Mouse (Mus musculus) stomach, embryonic 14.5 days (tissue): ENCODE measurements around the gene Map3k5. TPM values are rescaled to one million over a fixed set of nuclear protein-coding genes. Genes with fewer than 3 reads are reported as not detected.

Experiments used
- polyA plus RNA-seq: library from polyadenylated mRNA; unstranded; fragments of >200 nt; fragmentation: Nextera tagmentation; extraction: Ambion mirVana; gene quantifications from 2 replicates; pipeline ENCODE4 v1.2.1, GENCODE M21; 2014

Gene Map3k5
- polyA plus RNA-seq, 1 experiment from 2014 or later = 4.6 TPM

Other genes with a start within 250 kb of the Map3k5 start
- 0.23 and 0.55 TPM in 2 replicates for gene Il20ra, start 221.9 kb upstream of the Map3k5 start, polyA plus RNA-seq
- gene Slc35d3, start 83.0 kb upstream of the Map3k5 start, polyA plus RNA-seq = 0.14 and 0.21 TPM in 2 replicates
- gene Pex7, start 26.8 kb upstream of the Map3k5 start, polyA plus RNA-seq = 34.8 and 37.3 TPM in 2 replicates
- gene Map7, start 214.0 kb downstream of the Map3k5 start, polyA plus RNA-seq = 12.0 and 14.4 TPM in 2 replicates